Mouse (Mus musculus) urinary bladder, adult 18-20 months (tissue): ENCODE data around the gene Kif18a.

Experiments used
- DNase-seq, 2 experiments: peaks; one replicate each; pipeline ENCODE4 v3.0.0; 2022; ENCODE audit warnings: low spot score in 2 of 2, mixed read lengths in 2 of 2

Gene Kif18a

DNA sequence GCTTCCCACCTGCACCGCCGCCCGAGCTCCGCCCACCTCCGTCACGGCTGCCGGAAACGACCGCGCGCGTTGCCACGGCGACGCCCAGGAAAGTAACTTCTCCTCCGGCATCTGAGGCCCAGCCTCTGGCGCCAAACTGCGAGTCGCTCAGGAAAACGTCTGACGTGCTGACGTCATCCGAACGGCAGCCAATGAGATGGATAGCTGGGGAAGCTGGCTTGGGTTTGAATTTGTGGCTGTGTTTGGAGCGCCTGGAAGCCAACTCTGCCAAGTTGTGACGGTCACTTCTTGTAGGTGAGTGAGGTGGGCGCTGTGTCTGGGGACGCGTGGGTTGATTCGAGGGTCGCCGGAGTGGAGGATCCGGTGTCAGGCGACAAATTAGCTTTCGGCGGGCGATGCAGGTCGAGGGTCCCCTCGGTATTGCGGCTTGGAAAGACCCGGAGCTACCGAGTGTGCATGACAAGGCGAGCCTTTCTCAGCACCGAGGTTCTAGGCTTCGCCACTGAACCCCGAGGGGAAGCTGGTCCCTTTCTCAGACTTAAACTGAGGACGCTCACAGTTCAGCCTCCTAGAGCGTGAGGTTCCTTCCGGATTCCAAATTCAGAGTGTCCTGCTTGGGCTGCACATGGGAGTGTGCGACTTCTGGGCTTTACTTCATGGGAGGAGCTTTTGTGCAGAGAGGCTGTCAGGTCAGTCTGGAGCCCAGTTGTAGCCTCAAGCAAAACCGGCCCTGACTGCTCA lies at the start of gene Kif18a, which contains the start of gene Mettl15:
Gene Kif18a, plus strand, starts transcription at position 139 of the 741 bp plus-strand sequence.
Gene Mettl15, minus strand, starts transcription at position 149 of the 741 bp plus-strand sequence.
- peak; percentile 86 to 92 for DNase-seq

DNA sequence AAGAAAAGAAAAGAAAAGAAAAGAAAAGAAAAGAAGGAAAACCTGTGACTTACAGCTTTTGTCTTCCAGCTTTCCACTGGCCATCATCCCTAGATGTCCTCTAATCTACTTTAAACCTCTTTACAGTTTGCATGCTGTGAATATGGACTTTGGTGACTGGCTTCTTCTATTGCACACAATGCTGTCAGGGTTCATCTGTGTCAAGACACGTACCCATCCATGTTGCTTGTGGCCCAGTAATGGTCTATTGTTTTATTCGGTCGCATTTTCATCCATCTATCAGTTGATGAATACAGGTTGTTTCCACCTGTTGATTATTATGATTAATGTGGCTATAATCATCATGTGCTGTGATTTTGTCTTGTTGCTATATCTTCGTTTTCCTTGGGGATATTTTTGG lies 46.7 kb upstream of the Kif18a start:
- DNase-seq, result no peak

DNA sequence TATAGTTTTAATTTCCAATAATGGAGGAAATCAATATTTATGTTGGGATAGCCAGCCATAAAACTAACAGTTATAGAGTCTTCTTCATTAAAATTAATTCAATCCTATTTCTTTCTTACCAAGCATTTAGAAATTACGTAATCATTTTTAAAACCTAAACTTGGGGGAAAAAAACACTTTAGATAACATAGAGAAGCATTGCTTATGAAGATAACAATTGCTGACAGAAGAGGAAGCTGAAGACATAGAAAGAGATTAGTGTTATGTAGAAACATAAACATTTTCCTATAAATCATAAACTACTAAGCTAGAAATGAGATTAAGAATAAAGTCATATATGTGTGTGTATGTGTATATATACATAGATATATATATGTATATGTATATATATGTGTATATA lies 44.8 kb upstream of the Kif18a start:
- DNase-seq, result no peak

DNA sequence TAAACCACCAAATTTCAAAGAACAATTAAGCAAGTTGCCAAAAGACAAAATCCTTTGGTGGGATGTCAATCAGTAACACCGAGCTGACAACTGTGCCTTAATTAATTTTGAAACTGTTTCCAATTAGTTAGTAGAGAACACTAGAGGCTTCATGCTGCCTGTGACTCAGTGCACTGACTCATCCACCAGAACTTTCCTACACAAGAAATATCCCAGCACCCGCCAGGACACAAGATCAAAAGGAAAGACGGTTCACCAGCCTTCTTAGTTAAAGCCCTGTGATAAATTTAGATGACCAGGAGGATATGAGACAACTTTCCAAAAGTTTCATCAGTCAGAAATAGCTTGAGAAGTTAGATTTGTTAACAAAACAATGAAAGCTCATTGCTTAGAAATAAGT lies 38.6 kb upstream of the Kif18a start:
- DNase-seq, result no peak

DNA sequence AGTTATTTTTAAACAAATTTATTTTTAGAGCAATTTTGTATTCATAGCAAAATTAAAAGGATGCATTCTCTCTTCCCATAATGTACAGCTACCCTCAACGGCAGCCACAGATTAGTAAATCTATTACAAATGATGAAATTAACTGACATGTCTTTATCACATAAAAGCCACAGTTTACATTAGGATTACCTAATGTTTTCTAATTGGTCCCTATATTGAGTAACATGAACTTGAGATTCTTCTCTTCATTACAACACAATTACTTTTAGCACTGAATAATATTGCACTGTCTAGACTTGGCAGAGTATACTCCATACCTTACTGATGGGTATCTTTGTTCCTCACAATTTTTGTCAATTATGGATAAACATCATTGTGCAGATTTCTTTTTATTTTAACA lies 17.8 kb upstream of the Kif18a start:
- no peak for DNase-seq

DNA sequence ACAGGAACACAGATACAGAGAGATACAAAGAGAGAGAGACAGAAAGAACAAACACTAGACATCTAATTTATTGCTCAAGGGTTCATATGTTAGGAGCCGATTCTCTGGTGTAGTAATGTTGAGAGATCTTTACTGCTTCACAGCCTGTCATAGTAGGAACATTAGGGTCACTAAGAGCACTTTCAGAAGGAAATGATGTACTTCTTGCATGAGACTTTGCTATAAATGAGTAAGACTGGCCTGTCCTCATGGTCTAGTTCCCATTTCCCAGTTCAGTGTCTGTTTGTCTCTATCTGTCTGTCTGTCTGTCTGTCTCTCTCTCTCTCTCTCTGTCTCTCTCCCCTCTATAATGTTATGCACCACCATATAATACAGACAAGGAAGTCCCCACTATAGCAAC lies 7.4 kb upstream of the Kif18a start:
- DNase-seq, result no peak

DNA sequence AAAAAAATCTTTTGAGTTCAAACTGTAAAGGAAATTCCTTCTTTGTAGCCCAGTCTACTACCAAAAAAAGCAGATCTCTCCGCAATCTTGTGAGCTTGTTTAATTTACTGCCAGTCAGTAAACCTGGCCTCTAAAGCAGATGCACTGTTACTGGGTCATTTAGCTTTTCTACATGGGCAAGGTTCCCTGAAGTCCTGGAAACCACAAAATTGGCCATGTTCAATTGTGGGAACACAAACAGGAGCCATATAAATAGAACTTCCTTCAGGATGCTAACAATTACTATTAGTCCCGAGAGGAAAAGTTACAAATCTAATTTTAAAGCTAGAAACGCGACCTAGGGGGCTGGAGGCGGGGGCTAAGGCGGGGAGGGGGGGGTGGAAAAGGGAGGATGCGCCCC lies 2.9 kb upstream of the Kif18a start:
- no peak for DNase-seq

DNA sequence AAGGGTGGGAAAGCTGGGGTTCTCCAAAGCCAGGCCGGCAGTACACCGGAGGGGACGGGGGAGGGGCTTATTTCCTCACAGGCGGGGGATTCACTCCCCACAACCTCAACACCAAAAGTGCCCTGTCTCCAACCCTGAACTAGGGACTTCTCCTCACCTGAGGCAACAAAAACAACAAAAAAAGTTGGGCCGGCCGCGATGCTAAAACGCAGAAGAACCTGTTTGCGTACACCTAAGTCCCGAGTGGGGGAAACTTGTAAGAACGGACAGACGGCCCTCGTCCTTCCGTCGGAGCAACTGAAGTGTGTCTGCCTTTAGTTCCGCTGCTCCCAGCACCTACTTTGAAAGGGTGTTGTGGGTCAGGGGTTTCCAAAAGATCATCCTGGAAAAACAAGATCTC lies 2.5 kb upstream of the Kif18a start:
- peak; percentile 16 to 41 for DNase-seq

DNA sequence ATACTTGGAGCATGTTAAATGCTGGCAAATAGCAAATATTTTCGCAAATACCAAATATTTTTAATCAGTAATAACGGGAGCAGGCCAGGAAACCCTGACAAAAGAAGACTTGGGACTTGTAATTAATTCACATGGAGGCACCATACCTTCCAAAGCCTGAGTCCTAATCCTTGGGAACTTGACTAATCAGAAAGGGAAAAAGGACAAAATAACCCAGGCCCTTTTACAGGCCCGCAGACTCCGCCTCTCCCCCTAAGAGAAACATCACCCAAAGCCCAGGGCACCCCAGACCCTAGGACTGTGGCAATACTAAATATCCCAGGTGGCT lies 302 bp upstream of the Kif18a start:
- no peak for DNase-seq

DNA sequence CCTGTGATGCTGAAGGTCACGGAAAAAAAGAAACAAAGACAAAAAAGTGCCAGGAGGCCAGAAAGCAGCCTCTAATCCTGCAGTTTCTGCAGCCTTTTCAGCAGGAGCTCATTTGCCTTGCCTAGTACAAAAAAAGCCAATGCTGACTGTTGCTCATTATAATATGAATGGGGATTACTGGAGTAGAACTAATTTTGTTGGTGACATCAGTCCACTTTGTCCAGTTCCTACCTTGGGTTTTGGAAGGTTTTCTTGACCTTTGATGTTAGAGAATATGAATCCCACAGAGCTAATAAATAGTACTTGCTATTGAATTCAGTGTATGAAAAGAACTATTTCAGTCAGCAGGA lies 778 bp downstream of the Kif18a start:
- DNase-seq, result no peak

DNA sequence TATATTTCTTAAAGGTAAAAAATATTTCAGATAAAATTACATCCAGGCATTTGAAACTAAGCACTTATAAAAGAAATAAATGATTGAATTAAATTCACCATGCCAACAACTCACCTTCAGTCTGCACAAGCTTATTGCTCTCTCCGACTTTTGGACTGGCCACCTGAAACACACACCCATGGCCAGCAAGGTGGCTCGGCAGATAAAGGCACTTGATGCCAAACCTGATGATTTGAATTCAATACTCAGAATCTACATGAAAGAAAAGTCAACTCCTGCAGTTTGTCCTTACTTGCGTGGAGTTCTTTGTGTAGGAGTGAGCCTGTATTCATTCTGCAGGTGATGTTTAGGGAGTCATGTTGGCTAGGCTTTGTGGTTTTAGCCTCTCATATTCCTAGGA lies 3.6 kb downstream of the Kif18a start:
- no peak for DNase-seq

DNA sequence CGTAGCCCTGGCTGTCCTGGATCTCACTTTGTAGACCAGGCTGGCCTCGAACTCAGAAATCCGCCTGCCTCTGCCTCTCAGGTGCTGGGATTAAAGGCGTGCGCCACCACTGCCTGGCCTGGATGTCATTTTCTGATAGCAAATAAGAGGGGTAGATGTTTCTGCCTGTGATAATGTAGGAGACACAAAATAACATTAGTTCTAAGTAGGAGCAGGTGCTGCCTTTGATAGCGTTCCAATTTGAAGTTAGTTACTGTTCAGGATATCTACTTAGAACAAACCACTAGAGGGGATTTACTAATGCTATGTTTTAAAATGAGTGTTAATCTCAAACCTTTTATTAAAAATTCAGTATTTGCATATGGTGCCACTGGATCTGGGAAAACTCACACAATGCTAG lies 8.8 kb downstream of the Kif18a start:
- DNase-seq, result no peak

DNA sequence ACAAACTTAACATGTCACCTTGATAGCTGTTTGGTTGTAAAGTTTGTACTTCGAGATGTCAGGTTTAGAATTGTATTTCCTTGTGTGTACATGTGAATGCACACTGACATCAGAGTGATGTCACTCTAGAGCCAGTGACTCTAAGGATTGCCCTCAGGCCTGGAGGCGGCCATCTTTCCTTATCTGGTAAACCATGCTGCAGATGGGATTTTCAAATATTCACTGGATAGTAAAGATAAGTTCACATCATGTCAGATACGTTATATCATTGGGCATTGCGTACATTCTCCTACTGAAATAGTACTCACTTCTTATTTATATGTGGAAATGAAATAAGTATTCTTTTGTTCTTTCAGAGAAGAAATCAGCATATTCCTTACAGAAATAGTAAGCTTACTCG lies 15.7 kb downstream of the Kif18a start:
- DNase-seq, result no peak

DNA sequence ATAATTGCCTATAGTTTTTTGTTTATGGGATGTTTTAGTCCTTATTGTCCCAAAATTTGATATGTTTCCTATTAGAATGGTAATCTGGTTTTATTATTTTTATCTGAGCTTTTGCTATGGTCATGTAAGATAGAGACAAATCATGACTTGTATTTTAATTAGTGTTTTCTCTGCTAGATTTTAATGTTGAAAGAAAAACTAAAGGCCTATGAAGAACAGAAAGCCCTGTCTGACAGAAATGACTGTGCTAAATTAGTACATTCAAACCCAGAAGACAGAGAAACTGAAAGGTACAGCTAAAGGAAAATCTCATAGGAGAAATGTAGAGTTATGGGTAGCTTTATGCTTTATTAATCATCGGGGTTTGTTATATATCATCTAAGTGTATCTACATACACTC lies 17.6 kb downstream of the Kif18a start:
- no peak for DNase-seq

DNA sequence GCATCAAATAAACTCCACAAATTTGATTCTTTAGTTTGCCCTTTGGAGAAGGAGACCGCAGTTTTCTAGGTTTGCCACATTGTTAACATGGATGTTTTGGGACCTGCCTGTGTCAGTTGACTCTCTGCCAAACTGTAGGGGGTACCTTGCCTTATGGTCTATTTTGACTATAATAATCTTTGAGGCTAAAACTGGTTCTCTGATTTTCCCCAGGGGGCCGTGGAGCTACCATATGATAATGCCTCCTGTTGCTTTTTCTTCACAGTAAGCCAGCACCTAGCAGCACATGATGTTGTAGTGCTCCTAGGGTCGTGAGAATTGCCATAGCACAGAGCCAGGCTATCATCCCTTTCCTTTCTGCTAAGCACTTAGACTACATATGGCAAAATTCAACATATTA lies 21.7 kb downstream of the Kif18a start:
- DNase-seq, result no peak

DNA sequence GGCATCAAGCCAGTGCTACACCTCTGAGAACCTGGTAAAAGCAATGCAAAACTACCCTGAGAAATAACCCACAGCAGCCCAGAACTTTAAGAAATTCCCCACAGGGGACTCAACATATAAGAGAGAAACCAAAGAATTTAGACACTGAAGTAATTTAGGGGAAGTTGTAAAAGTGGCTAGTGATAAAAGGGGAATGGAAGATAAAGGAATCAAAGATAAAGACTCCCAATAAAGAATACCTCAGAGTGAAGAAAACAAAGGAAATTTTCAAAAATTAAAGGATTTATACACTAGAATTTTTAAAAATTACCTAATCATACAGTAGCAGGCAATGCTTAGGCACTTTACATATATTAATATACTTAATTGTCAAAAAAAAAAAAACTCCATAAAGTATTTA lies 23.1 kb downstream of the Kif18a start:
- DNase-seq, result no peak

DNA sequence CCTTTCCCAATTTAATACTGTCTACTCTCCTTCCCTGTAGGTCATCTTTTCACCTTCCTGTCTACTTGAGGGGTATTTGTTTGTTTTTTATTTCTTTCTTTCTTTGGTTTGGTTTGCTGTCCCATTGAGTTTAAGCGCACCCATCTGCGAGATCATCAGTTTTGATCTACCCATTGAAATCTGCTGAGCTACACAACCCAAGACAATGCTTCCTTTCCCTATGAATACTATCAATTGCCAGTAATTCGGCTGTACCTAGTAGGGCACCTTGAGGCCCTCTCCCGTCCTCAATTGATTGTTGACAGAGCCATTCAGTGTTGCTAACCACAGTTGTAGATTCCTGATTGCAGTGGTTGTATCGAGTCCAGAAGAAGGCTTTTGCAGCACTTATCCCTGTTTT lies 30.8 kb downstream of the Kif18a start:
- DNase-seq, result no peak

DNA sequence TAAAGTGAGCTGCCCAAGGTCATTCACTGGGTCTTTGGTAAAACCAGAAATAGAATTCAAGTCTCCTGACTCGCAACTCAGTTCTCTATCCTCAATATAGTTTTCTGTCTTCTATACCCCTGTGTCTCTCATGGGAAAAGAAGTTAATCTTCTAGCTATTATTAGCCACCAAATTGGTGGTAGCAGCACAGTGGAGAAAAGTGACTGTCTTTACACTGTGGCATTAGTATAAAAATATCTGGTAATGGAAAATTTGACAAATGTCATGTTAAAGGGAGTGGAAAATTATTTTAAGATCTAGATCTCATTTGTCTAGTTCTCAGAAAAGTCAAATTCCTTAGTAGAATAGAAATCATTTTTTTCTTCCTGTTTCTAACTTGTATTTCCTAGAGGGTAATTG lies 51.3 kb downstream of the Kif18a start:
- no peak for DNase-seq

DNA sequence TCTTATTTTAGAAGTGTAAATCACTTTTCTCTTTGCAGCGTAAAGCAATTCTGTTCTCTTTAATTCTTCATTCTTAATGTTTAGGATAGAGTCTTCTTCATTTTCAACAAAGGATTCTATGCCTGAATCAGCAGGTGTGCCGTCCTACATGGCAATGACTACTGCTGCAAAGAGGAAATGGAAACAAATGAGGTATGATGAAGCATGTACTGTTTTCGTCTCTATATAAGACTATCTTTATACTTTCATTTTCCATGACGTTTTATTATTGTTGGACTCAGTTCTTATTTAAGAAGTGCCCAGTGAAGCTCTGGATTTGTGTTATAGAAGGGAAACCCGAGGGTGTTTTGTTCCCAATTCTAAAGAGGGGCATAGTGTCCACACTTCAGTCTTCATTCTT lies 53.7 kb downstream of the Kif18a start:
- no peak for DNase-seq

DNA sequence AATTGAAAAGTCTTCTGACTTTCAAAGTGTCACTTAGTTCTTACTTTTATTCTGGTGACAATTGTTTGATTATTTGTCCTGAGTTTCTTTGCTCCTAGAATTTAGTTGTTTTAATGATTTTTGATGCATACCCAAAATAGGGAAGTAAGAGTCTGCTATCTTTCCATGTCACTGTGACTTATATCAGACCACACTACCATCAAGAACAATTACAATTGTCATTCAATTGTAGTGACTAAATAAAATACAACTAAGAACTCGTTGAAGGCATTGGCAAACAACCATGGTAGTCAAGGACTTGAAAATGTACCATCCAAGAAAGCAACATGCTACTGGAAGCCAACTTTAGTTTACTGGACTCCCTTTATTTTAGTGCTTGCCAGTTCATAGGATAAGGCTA lies 55.2 kb downstream of the Kif18a start:
- DNase-seq, result no peak

DNA sequence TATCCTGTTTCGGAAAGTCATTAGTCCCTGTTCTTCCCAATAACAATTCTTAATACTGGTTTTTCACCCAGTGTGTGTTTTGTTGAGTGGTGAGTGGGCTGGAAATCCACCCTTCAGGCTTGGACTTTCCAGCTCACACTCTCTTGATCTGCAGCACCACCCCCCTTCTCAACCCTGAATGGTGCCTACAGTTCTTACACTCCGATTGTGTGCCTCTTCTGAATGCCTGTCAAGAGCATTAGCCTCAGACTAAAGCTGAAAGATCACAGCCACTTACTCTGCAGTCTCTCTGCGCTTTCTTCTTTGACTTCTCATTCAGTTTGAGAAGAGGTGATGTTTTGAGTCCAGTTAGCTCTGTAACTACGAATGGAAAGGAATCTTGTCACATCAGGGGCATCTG lies 64.8 kb downstream of the Kif18a start:
- no peak for DNase-seq

DNA sequence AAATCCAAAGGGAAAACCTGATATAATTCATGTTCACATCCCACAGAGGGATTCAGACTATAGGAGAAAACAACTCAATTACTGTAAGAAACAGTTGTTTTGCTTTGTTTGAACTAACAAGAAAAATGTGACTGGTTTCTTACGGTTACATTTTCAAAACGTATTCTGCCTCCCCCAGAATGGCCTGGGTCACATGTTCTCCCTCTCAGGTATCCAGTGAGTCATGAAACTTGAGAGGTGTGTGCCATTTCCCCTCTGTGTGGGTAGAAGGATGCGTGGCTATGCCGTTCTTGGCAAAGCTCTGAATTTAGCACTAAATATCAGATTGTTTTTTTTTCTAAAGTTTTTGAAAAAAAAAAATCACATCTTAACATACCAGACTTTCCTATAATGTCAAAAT lies 68.2 kb downstream of the Kif18a start:
- no peak for DNase-seq

DNA sequence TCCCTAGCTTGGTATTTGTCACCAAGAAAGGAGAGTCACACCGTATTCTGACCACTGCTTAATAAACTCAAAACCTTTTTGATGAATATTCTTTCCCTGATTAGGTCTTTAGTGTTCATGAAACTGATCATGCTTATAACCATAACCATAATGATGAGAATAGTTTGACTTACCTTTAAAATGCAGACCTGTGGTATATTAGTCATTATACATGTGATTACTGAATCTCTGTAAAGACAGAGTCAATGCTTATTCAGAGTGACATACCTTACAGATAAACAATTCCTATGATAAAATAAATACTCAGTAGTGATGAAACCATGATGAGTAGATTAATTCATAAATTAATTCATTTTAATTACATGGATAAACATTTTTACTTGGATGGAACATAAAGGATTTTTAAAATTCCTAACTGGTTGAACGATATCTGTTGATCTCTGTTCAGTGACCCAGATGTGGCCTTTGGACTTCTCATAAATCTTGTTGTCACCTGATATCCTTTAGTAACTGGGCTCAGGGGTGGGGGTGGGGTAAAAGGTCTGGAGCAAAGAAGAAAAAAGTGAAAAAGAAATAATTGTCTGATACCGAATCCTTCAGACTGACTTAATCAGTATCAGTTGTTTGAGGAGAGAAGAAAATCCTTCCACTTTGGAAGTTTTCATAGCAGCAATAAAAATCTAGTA lies 78.1 kb downstream of the Kif18a start:
- no peak for DNase-seq

DNA sequence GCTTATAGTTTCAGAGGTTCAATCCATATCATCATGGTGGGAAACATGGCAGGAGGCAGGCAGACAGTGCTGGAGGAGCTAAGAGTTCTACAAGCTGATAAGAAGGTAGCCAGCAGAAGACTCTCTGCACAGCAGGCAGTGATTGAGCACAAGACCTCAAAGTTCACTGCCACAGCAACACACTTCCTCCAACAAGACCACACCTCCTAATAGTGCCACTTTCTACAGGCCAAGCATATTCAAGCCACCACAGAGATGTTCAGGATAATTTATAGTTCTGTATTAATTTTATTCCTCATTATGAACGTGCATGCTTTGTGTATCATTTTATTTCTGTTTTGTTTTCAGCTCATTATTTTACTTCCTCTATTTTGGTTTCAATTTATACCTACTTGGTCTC lies 85.4 kb downstream of the Kif18a start:
- DNase-seq, result no peak
